Mouse (Mus musculus) heart, adult 11 months (tissue): Measurements from ENCODE around the gene Gm28374.

Experiments
- DNase-seq: peaks from one replicate; pipeline ENCODE4 v3.0.0; 2022

The Gm28374 gene

GRCm38 (mm10) chr19:6084478-6085248 is 2.6 kb upstream of the Gm28374 start, which contains the start of the genes Zfpl1 and Cdca5:
Gene Zfpl1 (minus strand): TSS chr19:6084956.
Gene Cdca5 (plus strand): TSS chr19:6084983.
- peak; percentile 99 for DNase-seq

- peak; percentile 90 for DNase-seq
Observed at GRCm38 (mm10) chr19:6079983-6080480, 2.0 kb downstream of the Gm28374 start, which contains the start of gene Tmem262. Gene Tmem262 (plus strand): TSS chr19:6080033.

GRCm38 (mm10) chr19:6076564-6077393 is 5.3 kb downstream of the Gm28374 start, which contains the start of gene Vps51:
Gene Vps51 (minus strand): TSS chr19:6077231.
- peak; percentile 99 for DNase-seq

GRCm38 (mm10) chr19:6073889-6074288 is 8.2 kb downstream of the Gm28374 start:
- DNase-seq, result no peak

- peak; percentile 92 for DNase-seq
Observed at GRCm38 (mm10) chr19:6071261-6071660, 10.8 kb downstream of the Gm28374 start.

GRCm38 (mm10) chr19:6070571-6071250 is 11.3 kb downstream of the Gm28374 start:
- DNase-seq, result no peak

GRCm38 (mm10) chr19:6069851-6070250 is 12.2 kb downstream of the Gm28374 start:
- DNase-seq, result peak; percentile 91

- DNase-seq, result no peak
Observed at GRCm38 (mm10) chr19:6068951-6069350, 13.1 kb downstream of the Gm28374 start.

GRCm38 (mm10) chr19:6067724-6068415 is 14.2 kb downstream of the Gm28374 start, which contains the start of gene Tm7sf2:
Gene Tm7sf2 (minus strand): TSS chr19:6068373.
- peak; percentile 99 for DNase-seq

- peak; percentile 96 for DNase-seq
Observed at GRCm38 (mm10) chr19:6067011-6067723, 14.9 kb downstream of the Gm28374 start.

GRCm38 (mm10) chr19:6066571-6066970 is 15.5 kb downstream of the Gm28374 start:
- no peak for DNase-seq

GRCm38 (mm10) chr19:6063081-6063480 is 19.0 kb downstream of the Gm28374 start:
- peak; percentile 92 for DNase-seq

GRCm38 (mm10) chr19:6062418-6062817 is 19.6 kb downstream of the Gm28374 start:
- DNase-seq, result peak; percentile 90

- DNase-seq, result peak; percentile 96
Observed at GRCm38 (mm10) chr19:6061641-6062302, 20.3 kb downstream of the Gm28374 start.

- peak; percentile 99 for DNase-seq
Observed at GRCm38 (mm10) chr19:6061021-6061533, 21.0 kb downstream of the Gm28374 start, which contains the start of gene Znhit2. Gene Znhit2 (plus strand): TSS chr19:6061192.

GRCm38 (mm10) chr19:6058966-6059365 is 23.1 kb downstream of the Gm28374 start:
- DNase-seq, result peak; percentile 92

GRCm38 (mm10) chr19:6058513-6058912 is 23.5 kb downstream of the Gm28374 start:
- DNase-seq, result peak; percentile 90

- peak; percentile 100 for DNase-seq
Observed at GRCm38 (mm10) chr19:6057313-6058096, 24.6 kb downstream of the Gm28374 start, which contains the start of the genes Mrpl49 and Fau. Gene Mrpl49 (minus strand): TSS chr19:6057785. Gene Fau (plus strand): TSS chr19:6057844.

- peak; percentile 90 for DNase-seq
Observed at GRCm38 (mm10) chr19:6056696-6057095, 25.4 kb downstream of the Gm28374 start.
